Mouse (Mus musculus): ENCODE measurements around the gene Vcan. TPM values are rescaled to one million over a fixed set of nuclear protein-coding genes. Genes with fewer than 3 reads are reported as not detected.
"Not testable (repeated sequence)": the region's sequence is repeated elsewhere in the genome, so short reads cannot be mapped to it uniquely, and the experiment has no call there.

Vcan gene
- total RNA-seq (2021) = 10 to 100 TPM; 34.6 to 39.0 TPM
- long read RNA-seq, experiment 1, full-length matches to known transcripts = 1 of 4 reads
- long read RNA-seq, experiment 1, partial matches to known transcripts = 2 of 4 reads
- long read RNA-seq, experiment 1, other reads (novel, unspliced or antisense) = 1 of 4 reads
- long read RNA-seq, experiment 2, full-length matches to known transcripts = 1 of 3 reads
- long read RNA-seq, experiment 2, partial matches to known transcripts = 1 of 3 reads
- long read RNA-seq, experiment 2, other reads (novel, unspliced or antisense) = 1 of 3 reads

DNA sequence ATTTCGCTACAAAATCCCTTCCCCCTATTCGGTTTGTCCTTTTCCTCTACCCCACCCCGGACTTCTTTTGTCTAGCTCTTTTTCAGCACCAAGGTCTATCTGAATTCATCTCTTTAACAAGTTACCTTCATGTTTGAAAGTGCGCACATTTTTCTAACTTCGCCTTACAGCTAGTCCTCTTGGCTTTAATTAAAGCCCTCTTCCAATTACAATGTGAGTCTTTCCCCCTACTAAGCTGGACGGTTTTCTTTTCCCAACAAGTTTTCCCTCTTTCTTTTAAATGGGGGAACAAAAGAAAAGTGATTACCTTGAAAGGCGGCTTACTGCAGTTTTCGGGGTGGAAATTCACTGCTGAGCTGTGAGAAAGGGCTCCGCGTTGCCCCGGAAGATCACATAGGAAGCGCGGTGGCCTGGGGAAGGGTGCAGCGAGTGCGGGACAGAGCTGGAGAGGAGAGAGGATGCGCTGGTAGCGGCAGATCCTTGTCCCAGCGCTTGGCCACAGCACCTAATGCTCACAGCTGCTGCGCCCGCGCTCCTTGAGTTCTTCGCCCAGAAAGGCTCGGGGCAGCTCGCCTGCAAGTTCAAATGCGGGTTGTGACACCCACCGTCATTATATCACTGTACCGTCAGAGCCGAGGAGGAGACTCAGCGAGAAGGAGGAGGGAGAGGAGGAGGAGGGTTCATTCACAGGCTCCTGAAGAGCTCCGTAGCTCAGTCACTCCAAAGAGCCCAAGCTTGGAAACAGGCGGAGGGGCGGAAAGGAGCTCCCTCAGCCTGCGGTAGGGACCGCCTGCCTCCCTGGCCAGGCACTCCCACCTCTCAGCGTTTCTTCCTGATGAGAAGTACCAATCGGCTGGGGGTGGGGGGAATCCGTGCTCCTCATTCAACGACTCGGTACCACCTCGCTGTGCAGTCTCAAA is at the start of gene Vcan:
Gene Vcan (minus strand): TSS at position 744 of the 920 bp plus-strand sequence.
- peak; percentile 13 to 20 for DNase-seq (ENCODE audit: low spot score in 2 of 2)

DNA sequence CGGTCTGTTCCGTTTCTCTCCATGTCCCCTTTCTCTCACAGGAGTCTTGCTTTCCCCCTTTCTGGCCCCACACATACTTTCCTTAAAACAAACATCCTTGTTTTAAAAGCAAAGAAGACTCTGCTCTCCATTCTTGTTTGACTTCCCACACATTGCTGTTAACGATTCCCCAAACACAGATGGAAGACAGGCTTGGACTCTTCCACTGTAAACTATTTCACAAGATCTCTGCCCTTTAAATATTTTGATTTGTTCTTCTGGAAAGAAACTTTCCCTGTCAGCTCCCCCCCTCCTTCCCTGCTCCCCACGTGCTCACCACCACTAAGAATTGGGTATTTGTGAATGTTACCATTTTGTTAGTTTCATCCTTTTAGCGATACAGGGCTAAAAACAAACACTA is 49.2 kb upstream of the Vcan start:
- no peak for DNase-seq (ENCODE audit: low spot score in 2 of 2)

- no peak for DNase-seq (ENCODE audit: low spot score in 2 of 2)
Measured at GRCm38 (mm10) chr13:89782886-89783285, 40.6 kb upstream of the Vcan start.

GRCm38 (mm10) chr13:89780276-89780675 is 38.0 kb upstream of the Vcan start:
- no peak for DNase-seq (ENCODE audit: low spot score in 2 of 2)

GRCm38 (mm10) chr13:89779208-89779911 is 37.1 kb upstream of the Vcan start:
- peak; percentile 25 to 62 for DNase-seq (ENCODE audit: low spot score in 2 of 2)

DNA sequence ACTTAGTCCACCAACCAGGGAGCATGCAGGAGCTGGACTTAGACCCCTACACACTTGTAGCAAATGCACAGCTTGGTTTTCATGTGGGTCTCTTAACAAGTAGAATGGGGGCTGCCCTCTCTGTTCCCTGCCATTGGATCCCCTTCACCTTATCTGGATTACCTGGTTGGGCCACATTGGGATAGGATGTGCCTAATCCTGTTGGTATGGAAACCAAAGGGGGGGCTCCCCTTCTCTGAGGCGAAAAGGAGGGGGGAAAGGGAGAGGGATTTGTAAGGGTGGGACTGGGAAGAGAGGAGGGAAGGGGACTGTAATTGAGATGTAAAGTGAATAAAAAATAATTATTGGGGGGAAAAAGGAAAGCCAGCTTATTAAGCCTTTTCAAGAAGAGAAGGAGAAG is 35.5 kb upstream of the Vcan start:
- DNase-seq (ENCODE audit: low spot score in 2 of 2) = no peak

DNA sequence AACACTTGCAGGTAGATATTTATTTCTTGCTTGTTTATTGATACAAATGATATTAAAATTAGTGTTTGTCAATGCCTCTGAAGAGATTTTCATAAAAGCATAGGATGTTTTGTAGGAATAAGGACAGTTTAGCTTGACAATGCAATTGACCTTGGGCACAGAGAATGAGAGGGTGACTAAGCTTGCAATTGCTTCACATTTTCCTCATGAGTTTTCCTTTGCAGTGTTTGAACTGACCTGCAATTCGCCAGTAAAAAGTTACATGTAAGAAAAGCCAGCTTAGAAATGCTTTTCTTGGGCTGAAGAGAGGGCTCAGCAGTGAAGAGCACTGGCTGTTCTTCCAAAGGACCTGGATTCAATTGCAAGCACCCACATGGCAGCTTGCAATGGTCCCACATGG is 34.8 kb upstream of the Vcan start:
- no peak for DNase-seq (ENCODE audit: low spot score in 2 of 2)

GRCm38 (mm10) chr13:89766551-89766950 is 24.2 kb upstream of the Vcan start:
- DNase-seq (ENCODE audit: low spot score in 2 of 2) = no peak

DNA sequence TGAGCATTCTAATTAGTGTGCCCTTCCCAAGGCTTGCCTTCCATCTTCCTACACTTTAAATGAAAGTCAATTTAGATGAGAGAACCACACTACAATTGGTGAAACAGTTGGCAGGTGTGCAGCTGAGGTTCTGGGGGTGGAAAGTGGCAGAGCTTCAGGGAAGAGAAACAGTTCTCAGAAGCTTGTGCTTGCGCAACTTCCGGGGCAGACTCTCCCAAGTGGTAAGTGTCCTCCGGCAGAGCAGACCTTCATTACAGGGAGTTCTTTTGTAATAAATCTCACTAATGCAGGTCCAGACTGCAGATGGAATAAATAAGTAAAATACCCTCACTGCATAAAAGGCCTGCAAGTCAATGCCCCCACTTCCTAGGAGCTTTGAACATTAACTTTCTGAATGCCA is 23.7 kb upstream of the Vcan start:
- no peak for DNase-seq (ENCODE audit: low spot score in 2 of 2)

GRCm38 (mm10) chr13:89762339-89762738 is 20.0 kb upstream of the Vcan start:
- DNase-seq (ENCODE audit: low spot score in 2 of 2) = no peak

- DNase-seq (ENCODE audit: low spot score in 2 of 2) = no peak
Measured at GRCm38 (mm10) chr13:89756347-89756746, 14.0 kb upstream of the Vcan start.

DNA sequence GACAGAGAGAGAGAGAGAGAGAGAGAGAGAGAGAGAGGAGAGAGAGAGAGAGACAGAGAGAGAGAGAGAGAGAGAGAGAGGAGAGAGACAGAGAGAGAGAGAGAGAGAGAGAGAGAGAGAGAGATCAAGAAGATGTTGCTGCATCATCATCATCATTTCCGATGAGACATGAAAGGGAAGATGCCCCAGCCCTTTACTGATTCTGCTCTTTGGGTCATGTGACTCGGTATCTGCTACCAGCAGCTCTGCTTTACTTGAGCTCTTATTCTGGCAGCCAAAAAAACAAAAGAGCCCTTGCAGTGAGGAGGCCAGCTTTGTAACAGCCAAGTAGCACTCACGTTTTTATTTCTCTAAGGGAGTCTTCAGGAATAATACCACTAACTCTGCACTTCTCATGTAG is 8.3 kb upstream of the Vcan start:
- not testable (repeated sequence) for DNase-seq (ENCODE audit: low spot score in 2 of 2)

- no peak for DNase-seq (ENCODE audit: low spot score in 2 of 2)
Measured at GRCm38 (mm10) chr13:89743201-89743600, 892 bp upstream of the Vcan start.

GRCm38 (mm10) chr13:89742686-89743200 is 434 bp upstream of the Vcan start:
- no peak for DNase-seq (ENCODE audit: low spot score in 2 of 2)

GRCm38 (mm10) chr13:89741116-89741551 is 1.2 kb downstream of the Vcan start:
- no peak for DNase-seq (ENCODE audit: low spot score in 2 of 2)

- peak; percentile 80 to 87 for DNase-seq (ENCODE audit: low spot score in 2 of 2)
Measured at GRCm38 (mm10) chr13:89740243-89741115, 1.8 kb downstream of the Vcan start.

DNA sequence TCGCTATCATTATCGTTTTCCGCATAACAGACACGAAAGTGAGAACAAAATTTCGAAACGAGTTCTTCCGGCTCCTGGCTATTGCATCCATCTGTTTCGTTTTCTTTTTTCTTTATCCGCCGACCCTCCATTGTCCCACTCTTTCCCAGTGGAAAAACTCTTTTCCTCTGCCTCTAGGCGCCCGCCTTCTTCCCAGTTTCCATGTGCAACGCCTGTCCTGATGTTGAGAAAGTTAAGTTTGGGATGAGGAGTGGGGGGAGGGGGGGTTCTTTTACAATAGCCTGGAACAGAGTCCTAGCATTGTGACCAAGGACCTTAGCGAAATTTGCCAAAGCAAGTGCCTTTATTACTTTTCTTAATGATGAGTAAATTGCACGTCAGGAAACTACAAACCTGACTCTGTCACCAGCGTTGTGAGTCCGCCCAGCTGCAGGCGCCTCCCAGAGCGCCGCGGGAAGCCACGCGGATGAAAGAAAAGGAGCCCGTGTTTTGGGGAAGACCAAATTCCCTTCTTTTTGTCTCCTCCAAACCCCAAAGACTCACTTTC is 2.5 kb downstream of the Vcan start:
- no peak for DNase-seq (ENCODE audit: low spot score in 2 of 2)

- peak; percentile 52 to 54 for DNase-seq (ENCODE audit: low spot score in 2 of 2)
Measured at GRCm38 (mm10) chr13:89738776-89739695, 3.3 kb downstream of the Vcan start.

GRCm38 (mm10) chr13:89738275-89738674 is 4.0 kb downstream of the Vcan start:
- no peak for DNase-seq (ENCODE audit: low spot score in 2 of 2)
